Mouse (Mus musculus): Measurements from ENCODE around the gene Scn2b.

- TF ChIP-seq CHD1 (IDR thresholded peaks at IDR 0.05; ENCODE audit: low read depth, low read length), result no peak
- no peak for TF ChIP-seq MAX (IDR thresholded peaks at IDR 0.05; ENCODE audit: low read length)
- no peak for TF ChIP-seq CTCF (conservative IDR thresholded peaks at IDR 0.05 in 1 of 2, IDR thresholded peaks at IDR 0.05 in 1 of 2; ENCODE audit: low read depth in 2 of 2, low read length in 2 of 2)
- TF ChIP-seq ELF1 (IDR thresholded peaks at IDR 0.05; ENCODE audit: low read depth, low read length), result no peak
- no peak for TF ChIP-seq NRF1 (IDR thresholded peaks at IDR 0.05; ENCODE audit: low read depth, low read length)
- no peak for TF ChIP-seq POLR2A (IDR thresholded peaks at IDR 0.05; ENCODE audit: low read depth, low read length)
- TF ChIP-seq ZNF384 (IDR thresholded peaks at IDR 0.05; ENCODE audit: low read depth, low read length), result no peak
- no peak for TF ChIP-seq USF1 (IDR thresholded peaks at IDR 0.05; ENCODE audit: low read depth, low read length)
- TF ChIP-seq EP300 (IDR thresholded peaks at IDR 0.05; ENCODE audit: low read length), result peak; percentile 74
- no peak for TF ChIP-seq ZMIZ1 (IDR thresholded peaks at IDR 0.05; ENCODE audit: low read depth, low read length)
- no peak for TF ChIP-seq E2F4 (IDR thresholded peaks at IDR 0.05; ENCODE audit: insufficient replicate concordance, low read depth, low read length)
These were observed 39.7 kb upstream of the Scn2b start for GRCm38 (mm10) chr9:45077859-45078258.

Data from CH12.LX (cell line).